Mouse (Mus musculus) MEL (cell line): Measurements from ENCODE around the gene Shank3. TPM values are rescaled to one million over a fixed set of nuclear protein-coding genes. Genes with fewer than 3 reads are reported as not detected.

ENCODE experiments used
- DNase-seq: peaks from one replicate; pipeline ENCODE4 v3.0.0; 2011; ENCODE audit warnings: low read depth, low spot score
- H3K27ac ChIP-seq: 2 replicates; pipeline ENCODE4 v1.5.1; 2012; ENCODE audit warnings: low read depth, mild to moderate bottlenecking, control low read depth, low read length, moderate library complexity; ENCODE audit not compliant: control insufficient read depth
- H3K27me3 ChIP-seq, 2 experiments: fragments of 150-350 bp in 1 of 2; sonication (generic) in 1 of 2; 2 replicates each; pipeline ENCODE4 v1.6.1; 2012; ENCODE audit warnings: low read length in 2 of 2, mild to moderate bottlenecking in 2 of 2, improper control_type of control experiment in 1 of 2, moderate library complexity in 1 of 2; ENCODE audit not compliant: insufficient read depth in 2 of 2, control insufficient read depth in 1 of 2
- H3K36me3 ChIP-seq, 2 experiments: 2 replicates each; pipeline ENCODE4 v1.6.1; 2012 to 2014; ENCODE audit warnings: low read length in 2 of 2, improper control_type of control experiment in 1 of 2, inconsistent platforms in 1 of 2, mild to moderate bottlenecking in 1 of 2; ENCODE audit not compliant: insufficient read depth in 2 of 2, control insufficient read depth in 1 of 2
- H3K4me1 ChIP-seq, 2 experiments: fragments of 150-350 bp in 1 of 2; sonication (generic) in 1 of 2; 2 replicates each; pipeline ENCODE4 v1.6.1; 2012; ENCODE audit warnings: low read length in 2 of 2, improper control_type of control experiment in 1 of 2, mild to moderate bottlenecking in 1 of 2; ENCODE audit not compliant: insufficient read depth in 2 of 2, control insufficient read depth in 1 of 2
- H3K4me3 ChIP-seq, 2 experiments: fragments of 150-350 bp in 1 of 2; sonication (generic) in 1 of 2; 2 replicates each; pipeline ENCODE4 v1.5.1; 2012; ENCODE audit warnings: low read depth in 2 of 2, low read length in 2 of 2, mild to moderate bottlenecking in 2 of 2, moderate library complexity in 2 of 2, control low read depth in 1 of 2, improper control_type of control experiment in 1 of 2; ENCODE audit not compliant: control insufficient read depth in 1 of 2, insufficient read depth in 1 of 2
- H3K79me2 ChIP-seq: 2 replicates; pipeline ENCODE4 v1.6.1; 2012; ENCODE audit warnings: mild to moderate bottlenecking, low read length, moderate library complexity; ENCODE audit not compliant: control insufficient read depth, poor library complexity, insufficient read depth
- H3K9ac ChIP-seq: 2 replicates; pipeline ENCODE4 v1.6.1; 2012; ENCODE audit warnings: low read depth, mild to moderate bottlenecking, control low read depth, low read length, moderate library complexity; ENCODE audit not compliant: control insufficient read depth, poor library complexity, severe bottlenecking
- H3K9me3 ChIP-seq: fragments of 150-350 bp; sonication (generic); replicated peaks from 2 replicates; pipeline ENCODE4 v1.6.1; 2012; ENCODE audit warnings: mild to moderate bottlenecking, low read length, improper control_type of control experiment, moderate library complexity; ENCODE audit not compliant: insufficient read depth
- CHD1 ChIP-seq: IDR thresholded peaks from 2 replicates; pipeline ENCODE4 v1.6.1; 2012; ENCODE audit warnings: low read depth, mild to moderate bottlenecking, inconsistent platforms, low read length, improper control_type of control experiment
- CTCF ChIP-seq, 3 experiments: IDR thresholded peaks in 2 of 3; conservative IDR thresholded peaks in 1 of 3; 2 replicates each; pipeline ENCODE4 v1.5.1; 2011 to 2012; ENCODE audit warnings: low read length in 3 of 3, low read depth in 2 of 3, mild to moderate bottlenecking in 2 of 3, improper control_type of control experiment in 1 of 3, inconsistent platforms in 1 of 3, mixed read lengths in 1 of 3, moderate library complexity in 1 of 3; ENCODE audit not compliant: control insufficient read depth in 1 of 3, insufficient read depth in 1 of 3, poor library complexity in 1 of 3, severe bottlenecking in 1 of 3
- ELF1 ChIP-seq: IDR thresholded peaks from 2 replicates; pipeline ENCODE4 v1.6.1; 2014; ENCODE audit warnings: low read depth, mild to moderate bottlenecking, inconsistent platforms, low read length, improper control_type of control experiment, moderate library complexity
- EP300 ChIP-seq, 2 experiments: IDR thresholded peaks; 2 replicates each; pipeline ENCODE4 v1.6.1; 2011; ENCODE audit warnings: improper control_type of control experiment in 2 of 2, low read length in 2 of 2, low read depth in 1 of 2, mild to moderate bottlenecking in 1 of 2
- GABPA ChIP-seq: IDR thresholded peaks from 2 replicates; pipeline ENCODE4 v1.6.1; 2012; ENCODE audit warnings: low read depth, mild to moderate bottlenecking, inconsistent platforms, low read length, improper control_type of control experiment, moderate library complexity
- GATA1 ChIP-seq: IDR thresholded peaks from 2 replicates; pipeline ENCODE4 v1.6.1; 2011; ENCODE audit warnings: low read depth, low read length, improper control_type of control experiment
- JUND ChIP-seq: IDR thresholded peaks from 2 replicates; pipeline ENCODE4 v1.6.1; 2011; ENCODE audit warnings: low read depth, mild to moderate bottlenecking, improper control_type of control experiment, low read length
- MAX ChIP-seq: IDR thresholded peaks from 2 replicates; pipeline ENCODE4 v1.6.1; 2011; ENCODE audit warnings: low read length, improper control_type of control experiment
- MXI1 ChIP-seq: IDR thresholded peaks from 2 replicates; pipeline ENCODE4 v1.6.1; 2011; ENCODE audit warnings: mild to moderate bottlenecking, low read depth, low read length, improper control_type of control experiment
- MYC ChIP-seq: IDR thresholded peaks from 2 replicates; pipeline ENCODE4 v1.6.1; 2011; ENCODE audit warnings: low read depth, mild to moderate bottlenecking, low read length, improper control_type of control experiment, moderate library complexity
- NELFE ChIP-seq: IDR thresholded peaks from 2 replicates; pipeline ENCODE4 v1.6.1; 2011; ENCODE audit warnings: low read depth, low read length, improper control_type of control experiment
- POLR2AphosphoS2 ChIP-seq: IDR thresholded peaks from 2 replicates; pipeline ENCODE4 v1.6.1; 2011; ENCODE audit warnings: low read length, improper control_type of control experiment
- POLR2AphosphoS5 ChIP-seq: IDR thresholded peaks from 2 replicates; pipeline ENCODE4 v1.6.1; 2012; ENCODE audit warnings: low read depth, borderline replicate concordance, mild to moderate bottlenecking, inconsistent platforms, low read length, moderate library complexity, mixed read lengths
- RAD21 ChIP-seq: IDR thresholded peaks from 2 replicates; pipeline ENCODE4 v1.6.1; 2011; ENCODE audit warnings: mild to moderate bottlenecking, low read depth, low read length, improper control_type of control experiment
- RCOR1 ChIP-seq: IDR thresholded peaks from 2 replicates; pipeline ENCODE4 v1.6.1; 2012; ENCODE audit warnings: low read depth, mild to moderate bottlenecking, inconsistent platforms, low read length, improper control_type of control experiment
- SMC3 ChIP-seq: IDR thresholded peaks from 2 replicates; pipeline ENCODE4 v1.6.1; 2011; ENCODE audit warnings: low read depth, low read length, improper control_type of control experiment
- TAL1 ChIP-seq: IDR thresholded peaks from 2 replicates; pipeline ENCODE4 v1.6.1; 2012; ENCODE audit warnings: mild to moderate bottlenecking, inconsistent platforms, low read length, moderate library complexity, mixed read lengths
- TBP ChIP-seq: IDR thresholded peaks from 2 replicates; pipeline ENCODE4 v1.8.0; 2011; ENCODE audit warnings: low read depth, low read length, improper control_type of control experiment
- TCF12 ChIP-seq: IDR thresholded peaks from 2 replicates; pipeline ENCODE4 v1.6.1; 2014; ENCODE audit warnings: low read depth, mild to moderate bottlenecking, inconsistent platforms, low read length, improper control_type of control experiment, moderate library complexity
- USF1 ChIP-seq: IDR thresholded peaks from 2 replicates; pipeline ENCODE4 v1.6.1; 2014; ENCODE audit warnings: low read depth, mild to moderate bottlenecking, inconsistent platforms, low read length, improper control_type of control experiment, moderate library complexity
- USF2 ChIP-seq, 2 experiments: IDR thresholded peaks; 2 replicates each; pipeline ENCODE4 v1.6.1; 2011 to 2012; ENCODE audit warnings: improper control_type of control experiment in 2 of 2, low read length in 2 of 2, borderline replicate concordance in 1 of 2, inconsistent platforms in 1 of 2, low read depth in 1 of 2, mild to moderate bottlenecking in 1 of 2; ENCODE audit not compliant: insufficient read depth in 1 of 2
- ZC3H11A ChIP-seq: IDR thresholded peaks from 2 replicates; pipeline ENCODE4 v1.6.1; 2012; ENCODE audit warnings: low read depth, mild to moderate bottlenecking, inconsistent platforms, low read length, improper control_type of control experiment
- ZMIZ1 ChIP-seq: IDR thresholded peaks from 2 replicates; pipeline ENCODE4 v1.6.1; 2012; ENCODE audit warnings: low read depth, mild to moderate bottlenecking, inconsistent platforms, low read length, improper control_type of control experiment, moderate library complexity
- ZNF384 ChIP-seq: IDR thresholded peaks from 2 replicates; pipeline ENCODE4 v1.6.1; 2012; ENCODE audit warnings: low read depth, mild to moderate bottlenecking, inconsistent platforms, low read length, improper control_type of control experiment
- polyA plus RNA-seq, 2 experiments: library from polyadenylated mRNA; stranded (reverse) in 1 of 2; unstranded in 1 of 2; fragments of >175 nt in 1 of 2; fragments of >200 nt in 1 of 2; gene quantifications; 2 replicates each; pipeline versions ENCODE4 v1.2.1 to v1.2.4; 2012; ENCODE audit warnings: low replicate concordance in 2 of 2, low read depth in 1 of 2; ENCODE audit not compliant: insufficient read length in 2 of 2, insufficient read depth in 1 of 2, missing spikeins in 1 of 2
- total RNA-seq: library from RNA; depleted of rRNA; stranded (reverse); fragments of 300-350 nt; gene quantifications from 2 replicates; pipeline ENCODE4 v1.2.3, GENCODE M21; 2012

The Shank3 gene
- total and polyA plus RNA-seq, 3 experiments: 14.2 to 20.3 TPM; not detected in 1

- Histone ChIP-seq H3K4me1 (no peaks in the 10 kb centered on the region), H3K4me3 (no peak overlapping the region), H3K9me3 (no peaks in the 10 kb centered on the region), H3K27ac (no peak overlapping the region), H3K27me3 (peaks cover 2 to 4% of the 10 kb centered on the region in 2 experiments; a peak in 2 of 4 replicates), H3K36me3 (no peaks in the 10 kb centered on the region), H3K79me2 (no peaks in the 10 kb centered on the region), H3K9ac (no peak overlapping the region)
- TF ChIP-seq POLR2AphosphoS5 (no peak), TCF12 (no peak), TBP (no peak), RCOR1 (no peak), CHD1 (no peak), CTCF (IDR thresholded peaks at IDR 0.05 in 2 of 3, conservative IDR thresholded peaks at IDR 0.05 in 1 of 3; ENCODE audit: control insufficient read depth in 1 of 3, insufficient read depth in 1 of 3, low read depth in 2 of 3, low read length in 3 of 3, poor library complexity in 1 of 3, severe bottlenecking in 1 of 3) (no peak), POLR2AphosphoS2 (no peak), GATA1 (no peak), ZNF384 (no peak), SMC3 (no peak), EP300 (IDR thresholded peaks at IDR 0.05; ENCODE audit: low read depth in 1 of 2, low read length in 2 of 2) (no peak), ZC3H11A (no peak), MAX (no peak), GABPA (no peak), USF1 (no peak), MYC (no peak), NELFE (no peak), MXI1 (no peak), TAL1 (no peak)
- no peak for DNase-seq
Observed at GRCm38 (mm10) chr15:89488611-89489117, 10.8 kb upstream of the Shank3 start.

GRCm38 (mm10) chr15:89494970-89495369 lies 4.5 kb upstream of the Shank3 start:
- Histone ChIP-seq H3K9me3 (no peaks in the 10 kb centered on the region), H3K27ac (no peak overlapping the region), H3K4me3 (no peak overlapping the region), H3K36me3 (peaks cover 0 to 6% of the 10 kb centered on the region in 2 experiments; a peak in 2 of 4 replicates), H3K4me1 (peaks cover 3 to 14% of the 10 kb centered on the region in 2 experiments; a peak in 3 of 4 replicates), H3K27me3 (peaks cover 0 to 1% of the 10 kb centered on the region in 2 experiments; a peak in 2 of 4 replicates), H3K79me2 (peaks cover 6% of the 10 kb centered on the region), H3K9ac (no peak overlapping the region)
- TF ChIP-seq GABPA (no peak), TBP (0 out of 2 replicates have a peak, but pooled peaks have one; percentile 18), SMC3 (peak; percentile 74), ELF1 (no peak), USF2 (IDR thresholded peaks at IDR 0.05; ENCODE audit: borderline replicate concordance in 1 of 2, insufficient read depth in 1 of 2, low read depth in 1 of 2, low read length in 2 of 2) (no peak), ZMIZ1 (no peak), CTCF (IDR thresholded peaks at IDR 0.05 in 2 of 3, conservative IDR thresholded peaks at IDR 0.05 in 1 of 3; ENCODE audit: control insufficient read depth in 1 of 3, insufficient read depth in 1 of 3, low read depth in 2 of 3, low read length in 3 of 3, poor library complexity in 1 of 3, severe bottlenecking in 1 of 3) (peak; percentile 70 to 80 (median 74)), ZC3H11A (peak; percentile 71), JUND (no peak), RAD21 (peak; percentile 77)
- peak; percentile 62 for DNase-seq
